Mouse (Mus musculus): ENCODE results near the gene Mybpc2.

Gene Mybpc2

GRCm38 (mm10) chr7:44463556-44464225 lies 60.8 kb downstream of the Mybpc2 start:
- DNase-seq (ENCODE audit: low spot score in 2 of 2): no peak

GRCm38 (mm10) chr7:44463056-44463425 lies 61.4 kb downstream of the Mybpc2 start:
- DNase-seq (ENCODE audit: low spot score in 2 of 2): no peak

GRCm38 (mm10) chr7:44462218-44463055 lies 62.0 kb downstream of the Mybpc2 start:
- peak in 1 of 2 experiments; percentile 79 for DNase-seq (ENCODE audit: low spot score in 2 of 2)

- DNase-seq (ENCODE audit: low spot score in 2 of 2): no peak
Observed at GRCm38 (mm10) chr7:44461503-44462217, 62.8 kb downstream of the Mybpc2 start.

- DNase-seq (ENCODE audit: low spot score in 2 of 2): no peak
Observed at GRCm38 (mm10) chr7:44460767-44461502, 63.5 kb downstream of the Mybpc2 start.

DNA sequence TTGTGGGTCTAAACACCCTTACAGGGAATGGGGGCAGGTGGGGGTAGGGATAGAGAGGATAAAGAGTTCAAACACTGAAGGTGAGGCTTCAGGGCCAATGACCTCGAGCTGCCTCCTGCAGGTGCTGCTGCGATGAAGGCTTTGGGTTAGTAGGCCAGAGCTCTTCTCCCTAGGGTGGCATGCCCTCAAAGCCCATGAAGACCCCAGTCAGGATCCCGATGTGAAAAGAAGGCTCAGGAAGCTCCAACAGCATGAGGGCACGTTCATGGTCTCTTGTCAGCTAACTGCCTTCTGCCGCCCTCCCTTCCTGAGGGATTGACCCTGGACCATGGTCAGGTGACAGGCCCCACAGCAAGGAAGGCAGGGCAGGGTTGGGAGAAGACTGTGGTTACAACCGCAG lies 64.4 kb downstream of the Mybpc2 start:
- no peak for DNase-seq (ENCODE audit: low spot score in 2 of 2)

DNA sequence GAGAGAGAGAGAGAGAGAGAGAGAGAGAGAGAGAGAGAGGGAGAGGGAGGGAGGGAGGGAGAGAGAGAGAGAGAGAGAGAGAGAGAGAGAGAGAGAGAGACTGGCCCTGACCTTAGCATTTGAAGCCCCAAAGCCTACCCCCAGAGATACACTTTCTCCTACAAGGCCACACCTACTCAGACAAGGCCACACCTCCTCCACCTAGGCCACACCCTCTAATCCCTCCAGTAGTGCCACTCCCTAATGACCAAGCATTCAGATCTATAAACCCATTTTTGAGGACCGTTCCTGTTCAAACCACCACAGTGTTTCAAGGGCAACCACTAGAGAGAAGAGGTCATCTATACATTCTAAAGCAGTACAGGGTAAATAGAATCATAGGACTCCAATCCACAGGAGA lies 68.2 kb downstream of the Mybpc2 start:
- DNase-seq (ENCODE audit: low spot score in 2 of 2): no peak

GRCm38 (mm10) chr7:44453256-44453655 lies 71.2 kb downstream of the Mybpc2 start:
- DNase-seq (ENCODE audit: low spot score in 2 of 2): no peak

Data from spleen, postnatal 10 days (tissue).